Mouse (Mus musculus) forebrain, embryonic 14.5 days (tissue): Measurements from ENCODE around the gene Vmn1r46. TPM values are rescaled to one million over a fixed set of nuclear protein-coding genes. Genes with fewer than 3 reads are reported as not detected.
"Not testable (repeated sequence)": the region's sequence is repeated elsewhere in the genome, so short reads cannot be mapped to it uniquely, and the experiment has no call there.

ENCODE experiments used
- ATAC-seq: fragments of 200-750 bp; cut with Nextera tagmentation; 2 replicates; pipeline ENCODE4 v1.8.0; 2017; ENCODE audit warnings: mild to moderate bottlenecking, moderate library complexity
- DNase-seq: peaks from one replicate; pipeline ENCODE4 v3.0.0-alpha.2; 2015; ENCODE audit warnings: low spot score
- H3K27ac ChIP-seq: fragments of 300-500 bp; sonication (generic); 2 replicates; pipeline ENCODE4 v1.5.1; 2014; ENCODE audit warnings: low read depth, mild to moderate bottlenecking, control low read depth, low read length, moderate library complexity
- H3K27me3 ChIP-seq: fragments of 300-500 bp; sonication (generic); replicated peaks from 2 replicates; pipeline ENCODE4 v1.6.1; 2014; ENCODE audit warnings: low read length, control low read depth, mixed read lengths; ENCODE audit not compliant: control insufficient read depth, insufficient read depth
- H3K36me3 ChIP-seq: fragments of 300-500 bp; sonication (generic); 2 replicates; pipeline ENCODE4 v1.6.1; 2014; ENCODE audit warnings: low read length, control low read depth; ENCODE audit not compliant: control insufficient read depth, insufficient read depth
- H3K4me1 ChIP-seq: fragments of 300-500 bp; sonication (generic); 2 replicates; pipeline ENCODE4 v1.6.1; 2014; ENCODE audit warnings: antibody characterized with exemption, low read length, control low read depth; ENCODE audit not compliant: control insufficient read depth, insufficient read depth
- H3K4me2 ChIP-seq: fragments of 300-500 bp; sonication (generic); 2 replicates; pipeline ENCODE4 v1.6.1; 2014; ENCODE audit warnings: mild to moderate bottlenecking, control low read depth, low read length
- H3K4me3 ChIP-seq: fragments of 300-500 bp; sonication (generic); 2 replicates; pipeline ENCODE4 v1.5.1; 2014; ENCODE audit warnings: low read depth, low read length, control low read depth
- H3K9ac ChIP-seq: fragments of 300-500 bp; sonication (generic); 2 replicates; pipeline ENCODE4 v1.6.1; 2014; ENCODE audit warnings: mild to moderate bottlenecking, low read length, control low read depth, moderate library complexity
- H3K9me3 ChIP-seq: fragments of 300-500 bp; sonication (generic); replicated peaks from 2 replicates; pipeline ENCODE4 v1.6.1; 2016; ENCODE audit warnings: low read length, control low read depth, mixed read lengths; ENCODE audit not compliant: control insufficient read depth
- WGBS: fragments of 180-500 bp; shearing (Covaris S2); extraction: QIAGEN DNeasy Blood & Tissue Kit; methylation state at CpG from one replicate; pipeline ENCODE4 v1.1.7; 2014; 5-methylcytosine and 5-hydroxymethylcytosine counted together
- polyA plus RNA-seq: library from polyadenylated mRNA; unstranded; fragments of >200 nt; fragmentation: Nextera tagmentation; extraction: Ambion mirVana; gene quantifications from 2 replicates; pipeline ENCODE4 v1.2.1, GENCODE M21; 2014

The Vmn1r46 gene
- not detected in 2 replicates for polyA plus RNA-seq

- no peak for ATAC-seq
- Histone ChIP-seq H3K9me3 (peaks cover 4% of the 10 kb centered on the region), H3K4me3 (no peak within 1 kb of the TSS), H3K4me2 (no peak within 1 kb of the TSS), H3K27ac (no peak within 1 kb of the TSS), H3K36me3 (no peaks in the 10 kb centered on the region), H3K9ac (no peak within 1 kb of the TSS), H3K27me3 (no peaks in the 10 kb centered on the region), H3K4me1 (no peaks in the 10 kb centered on the region)
- no peak for DNase-seq
- 70% methylated on average over 2 of the region's 2 CpGs for WGBS
Measured at GRCm38 (mm10) chr6:89969013-89969412, at the start of gene Vmn1r46. Vmn1r46 (plus strand) TSS chr6:89969313.

GRCm38 (mm10) chr6:89940498-89940897 is 28.6 kb upstream of the Vmn1r46 start, which contains the start of gene Vmn1r45:
Vmn1r45 (minus strand) TSS chr6:89940598.
- H3K9ac ChIP-seq, H3K36me3 ChIP-seq, H3K4me3 ChIP-seq, H3K9me3 ChIP-seq, H3K4me1 ChIP-seq, H3K27me3 ChIP-seq, H3K4me2 ChIP-seq, ATAC-seq, H3K27ac ChIP-seq, DNase-seq: not testable (repeated sequence)
- WGBS: 95% methylated on average over 2 of the region's 2 CpGs

- Histone ChIP-seq H3K4me3 (no peak overlapping the region), H3K27me3 (no peaks in the 10 kb centered on the region), H3K9ac (no peak overlapping the region), H3K4me2 (no peak overlapping the region), H3K9me3 (no peaks in the 10 kb centered on the region), H3K4me1 (no peaks in the 10 kb centered on the region), H3K27ac (no peak overlapping the region), H3K36me3 (no peaks in the 10 kb centered on the region)
- ATAC-seq (no peak), DNase-seq (no peak)
- 97% methylated on average over 2 of the region's 2 CpGs for WGBS
Measured at GRCm38 (mm10) chr6:89940926-89941325, 28.2 kb upstream of the Vmn1r46 start.

- H3K9me3 ChIP-seq: no peaks in the 10 kb centered on the region; the same call in 1 of the 2 replicates
- H3K27ac ChIP-seq: no peak overlapping the region
- H3K4me2 ChIP-seq: no peak overlapping the region
- H3K4me1 ChIP-seq: no peaks in the 10 kb centered on the region
- ATAC-seq (no peak), DNase-seq (no peak)
- WGBS: 69% methylated on average over 2 of the region's 2 CpGs
- no peak overlapping the region for H3K4me3 ChIP-seq
- H3K36me3 ChIP-seq: no peaks in the 10 kb centered on the region
- no peak overlapping the region for H3K9ac ChIP-seq
- H3K27me3 ChIP-seq: no peaks in the 10 kb centered on the region
Measured at GRCm38 (mm10) chr6:89953556-89953955, 15.6 kb upstream of the Vmn1r46 start.

GRCm38 (mm10) chr6:89966341-89966740 is 2.8 kb upstream of the Vmn1r46 start:
- Histone ChIP-seq H3K4me1 (no peaks in the 10 kb centered on the region), H3K4me2 (no peak overlapping the region), H3K27me3 (no peaks in the 10 kb centered on the region), H3K9ac (no peak overlapping the region), H3K4me3 (no peak overlapping the region), H3K9me3 (peaks cover 4% of the 10 kb centered on the region; the same call in 1 of the 2 replicates), H3K27ac (no peak overlapping the region), H3K36me3 (no peaks in the 10 kb centered on the region)
- ATAC-seq (no peak), DNase-seq (no peak)

- no peak overlapping the region for H3K27ac ChIP-seq
- H3K4me2 ChIP-seq: no peak overlapping the region
- WGBS: 20% methylated on average over 1 of the region's 1 CpGs
- DNase-seq (no peak), ATAC-seq (no peak)
- H3K36me3 ChIP-seq: no peaks in the 10 kb centered on the region
- H3K9ac ChIP-seq: no peak overlapping the region
- H3K4me1 ChIP-seq: no peaks in the 10 kb centered on the region
- no peaks in the 10 kb centered on the region for H3K27me3 ChIP-seq
- no peaks in the 10 kb centered on the region for H3K9me3 ChIP-seq
- no peak overlapping the region for H3K4me3 ChIP-seq
Measured at GRCm38 (mm10) chr6:89985989-89986388, 16.9 kb downstream of the Vmn1r46 start.

GRCm38 (mm10) chr6:90015847-90016246 is 46.7 kb downstream of the Vmn1r46 start, which contains the start of gene Vmn1r47:
Vmn1r47 (plus strand) TSS chr6:90016147.
- H3K27me3 ChIP-seq, H3K9me3 ChIP-seq, H3K9ac ChIP-seq, ATAC-seq, DNase-seq, H3K36me3 ChIP-seq, H3K4me2 ChIP-seq, H3K4me3 ChIP-seq, H3K4me1 ChIP-seq, H3K27ac ChIP-seq: not testable (repeated sequence)
- 94% methylated on average over 1 of the region's 1 CpGs for WGBS

Other genes with a start within 250 kb of the Vmn1r46 start
- not detected in 2 replicates for gene Vmn1r41, start 228.5 kb upstream of the Vmn1r46 start, polyA plus RNA-seq
- gene Vmn1r42, start 92.9 kb upstream of the Vmn1r46 start, polyA plus RNA-seq: not detected in 2 replicates
- gene Vmn1r43, start 92.9 kb upstream of the Vmn1r46 start, polyA plus RNA-seq: not detected in 2 replicates
- gene Vmn1r44, start 85.7 kb upstream of the Vmn1r46 start, polyA plus RNA-seq: not detected in 2 replicates
- not detected in 2 replicates for gene Vmn1r45, start 28.7 kb upstream of the Vmn1r46 start, polyA plus RNA-seq
- gene Vmn1r47, start 46.8 kb downstream of the Vmn1r46 start, polyA plus RNA-seq: not detected in 2 replicates
- not detected in 2 replicates for gene Vmn1r48, start 67.5 kb downstream of the Vmn1r46 start, polyA plus RNA-seq
- gene Vmn1r49, start 109.2 kb downstream of the Vmn1r46 start, polyA plus RNA-seq: not detected in 2 replicates
- not detected in 2 replicates for gene Vmn1r50, start 132.1 kb downstream of the Vmn1r46 start, polyA plus RNA-seq
- gene Vmn1r51, start 153.3 kb downstream of the Vmn1r46 start, polyA plus RNA-seq: not detected in 2 replicates
- not detected in 2 replicates for gene Vmn1r52, start 205.5 kb downstream of the Vmn1r46 start, polyA plus RNA-seq
- not detected in 2 replicates for gene V1ra8, start 233.5 kb downstream of the Vmn1r46 start, polyA plus RNA-seq